Mouse (Mus musculus) small intestine, adult 2 months (tissue): Measurements from ENCODE around the gene Tfeb.

Experiments
- CTCF ChIP-seq: fragments of 200-500 bp; IDR thresholded peaks from 2 replicates; pipeline ENCODE4 v1.5.1; 2012; ENCODE audit warnings: low read depth, mild to moderate bottlenecking, control low read depth, inconsistent platforms, low read length, moderate library complexity, mixed read lengths; ENCODE audit not compliant: insufficient replicate concordance, insufficient read length; ENCODE audit errors: extremely low read depth
- POLR2A ChIP-seq: fragments of 200-500 bp; IDR thresholded peaks from 2 replicates; pipeline ENCODE4 v1.6.1; 2012; ENCODE audit warnings: low read depth, mild to moderate bottlenecking, control low read depth, inconsistent platforms, low read length, moderate library complexity

GRCm38 (mm10) chr17:47821339-47821738 lies 84.5 kb downstream of the Tfeb start:
- TF ChIP-seq CTCF = no peak
- TF ChIP-seq POLR2A = no peak
